Mouse (Mus musculus) heart, embryonic 12.5 days (tissue): ENCODE results near the gene Rac2. TPM values are rescaled to one million over a fixed set of nuclear protein-coding genes. Genes with fewer than 3 reads are reported as not detected.

Experiments
- ATAC-seq: fragments of 200-750 bp; cut with Nextera tagmentation; 2 replicates; pipeline ENCODE4 v1.8.0; 2017; ENCODE audit warnings: moderate TSS enrichment, moderate library complexity; ENCODE audit not compliant: insufficient number of reproducible peaks, low FRiP score
- H3K27ac ChIP-seq: fragments of 300-500 bp; sonication (generic); 2 replicates; pipeline ENCODE4 v1.5.1; 2016; ENCODE audit warnings: mild to moderate bottlenecking, moderate library complexity; ENCODE audit not compliant: poor library complexity, severe bottlenecking
- H3K27me3 ChIP-seq: fragments of 300-500 bp; sonication (generic); replicated peaks from 2 replicates; pipeline ENCODE4 v1.6.1; 2016; ENCODE audit warnings: mild to moderate bottlenecking, moderate library complexity
- H3K36me3 ChIP-seq: fragments of 300-500 bp; sonication (generic); 2 replicates; pipeline ENCODE4 v1.6.1; 2016; ENCODE audit warnings: mild to moderate bottlenecking, moderate library complexity
- H3K4me1 ChIP-seq: fragments of 300-500 bp; sonication (generic); replicated peaks from 2 replicates; pipeline ENCODE4 v1.6.1; 2016; ENCODE audit warnings: mild to moderate bottlenecking
- H3K4me2 ChIP-seq: fragments of 300-500 bp; sonication (generic); 2 replicates; pipeline ENCODE4 v1.6.1; 2016; ENCODE audit warnings: mild to moderate bottlenecking, moderate library complexity
- H3K4me3 ChIP-seq: fragments of 300-500 bp; sonication (generic); 2 replicates; pipeline ENCODE4 v1.5.1; 2016; ENCODE audit warnings: mild to moderate bottlenecking
- H3K9ac ChIP-seq: fragments of 300-500 bp; sonication (generic); 2 replicates; pipeline ENCODE4 v1.6.1; 2016; ENCODE audit warnings: mild to moderate bottlenecking, moderate library complexity
- H3K9me3 ChIP-seq: fragments of 300-500 bp; sonication (generic); replicated peaks from 2 replicates; pipeline ENCODE4 v1.6.1; 2016; ENCODE audit warnings: mild to moderate bottlenecking, moderate library complexity
- WGBS: fragments of 180-500 bp; shearing (Covaris S2); methylation state at CpG from one replicate; pipeline ENCODE4 v1.1.7; 2016; 5-methylcytosine and 5-hydroxymethylcytosine counted together
- polyA plus RNA-seq: library from polyadenylated mRNA; unstranded; fragments of >200 nt; fragmentation: Nextera tagmentation; extraction: Ambion mirVana; gene quantifications from 2 replicates; pipeline ENCODE4 v1.2.1, GENCODE M21; 2016

Gene Rac2
- polyA plus RNA-seq, 1 experiment from 2014 or later, result 6.9 TPM

DNA sequence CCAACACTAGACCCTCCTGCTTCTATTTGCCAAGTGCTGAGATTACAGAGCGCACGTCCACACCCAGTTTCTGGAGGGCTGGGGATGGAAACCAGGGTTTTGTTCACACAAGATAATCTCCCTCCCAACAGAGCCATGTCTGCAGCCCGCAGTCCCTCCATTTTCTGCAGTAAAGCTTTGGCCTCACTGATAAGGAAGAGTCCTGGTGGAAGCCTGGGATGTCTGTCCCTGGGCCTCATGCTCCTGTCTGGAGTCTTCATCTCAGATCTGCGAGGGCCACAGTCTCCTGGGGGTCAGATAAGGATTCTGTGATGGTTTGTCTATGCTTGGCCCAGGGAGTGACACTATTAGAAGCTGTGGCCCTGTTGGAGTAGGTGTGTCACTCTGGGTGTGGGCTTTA lies 15.5 kb upstream of the Rac2 start:
- 50% methylated on average over 4 of the region's 4 CpGs for WGBS

DNA sequence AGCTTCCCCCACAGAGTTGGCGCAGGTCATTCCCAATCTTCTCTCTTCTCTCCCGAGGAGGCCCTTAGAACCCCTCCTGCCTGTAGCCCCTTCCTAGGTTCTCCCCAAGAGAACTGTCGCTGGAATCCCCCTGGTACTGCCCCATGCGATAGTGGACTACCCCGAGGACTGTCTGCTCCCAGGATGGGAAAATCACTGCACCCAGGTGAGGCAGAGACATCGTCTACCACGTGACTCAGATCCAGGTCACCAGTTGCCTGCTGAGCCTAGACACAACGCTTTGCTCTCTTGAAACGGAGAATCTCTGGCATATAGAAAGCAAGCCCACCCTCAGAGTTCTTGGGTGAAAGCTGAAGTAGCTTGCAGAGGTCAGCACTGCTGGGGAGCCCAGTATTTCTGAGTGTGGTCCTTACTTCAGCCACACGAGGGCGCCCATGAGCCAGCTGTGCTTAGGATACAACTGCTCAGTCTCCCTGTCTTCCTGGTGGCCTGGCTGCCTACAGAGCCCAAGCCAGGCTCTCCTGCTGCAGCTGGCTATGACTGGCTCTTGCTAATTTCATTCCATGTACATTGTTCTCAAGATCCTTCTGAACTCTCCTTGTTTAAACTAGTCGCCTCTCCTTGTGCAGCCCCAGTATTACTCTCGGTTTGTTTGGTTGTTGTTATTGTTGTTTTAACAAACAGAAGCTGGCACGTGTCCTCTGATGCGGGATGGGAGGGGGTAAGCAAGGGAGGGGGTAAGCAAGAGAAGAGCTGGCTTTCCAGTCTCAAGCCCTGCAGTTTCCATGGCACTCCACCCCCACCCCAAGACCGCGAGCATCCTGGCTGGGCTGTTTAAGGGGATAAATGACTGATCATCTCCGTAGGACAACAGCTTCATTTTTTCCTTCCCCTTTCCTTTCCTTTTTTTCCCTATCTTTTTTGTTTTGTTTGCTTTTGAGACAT lies 14.7 kb upstream of the Rac2 start:
- Histone ChIP-seq H3K4me3 (no peak overlapping the region), H3K9ac (0 out of 2 replicates have a peak overlapping the region, but pooled peaks have one; percentile 11), H3K27me3 (peaks cover 16% of the 10 kb centered on the region; the same call in 1 of the 2 replicates), H3K4me2 (no peak overlapping the region), H3K9me3 (peaks cover 5% of the 10 kb centered on the region; the same call in 1 of the 2 replicates), H3K36me3 (no peaks in the 10 kb centered on the region), H3K27ac (no peak overlapping the region), H3K4me1 (no peaks in the 10 kb centered on the region)
- WGBS, result 55% methylated on average over 18 of the region's 18 CpGs
- ATAC-seq, result peak; percentile 47

More for the DNA sequence above, 15.5 kb upstream of the Rac2 start:
- H3K9me3 ChIP-seq, result peaks cover 5% of the 10 kb centered on the region; the same call in 1 of the 2 replicates
- no peak overlapping the region for H3K27ac ChIP-seq
- H3K4me2 ChIP-seq, result no peak overlapping the region
- H3K4me1 ChIP-seq, result no peaks in the 10 kb centered on the region
- no peak for ATAC-seq
- H3K36me3 ChIP-seq, result no peaks in the 10 kb centered on the region
- peaks cover 14% of the 10 kb centered on the region; the same call in 1 of the 2 replicates for H3K27me3 ChIP-seq
- H3K9ac ChIP-seq, result no peak overlapping the region
- H3K4me3 ChIP-seq, result no peak overlapping the region

DNA sequence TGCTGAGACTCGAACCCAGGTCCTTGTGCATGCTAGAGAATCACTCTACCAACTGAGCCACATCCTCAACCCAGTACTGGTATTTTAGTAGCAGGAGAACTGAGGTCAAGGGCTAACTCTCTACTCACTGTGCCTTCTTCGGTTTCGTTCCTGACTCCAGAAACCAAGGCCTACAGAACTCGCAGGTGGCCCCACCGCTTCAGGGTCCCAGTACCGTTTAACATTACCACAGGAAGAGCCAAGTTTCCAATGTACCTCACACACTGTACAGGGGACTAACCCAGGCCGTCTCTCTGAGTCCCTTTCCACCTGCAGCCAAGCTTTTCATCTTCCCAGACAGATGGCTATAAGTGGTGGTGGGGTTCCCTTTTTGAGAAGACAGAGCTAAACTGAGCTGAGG lies 12.8 kb upstream of the Rac2 start:
- Histone ChIP-seq H3K36me3 (no peaks in the 10 kb centered on the region), H3K4me3 (no peak overlapping the region), H3K27ac (no peak overlapping the region), H3K4me2 (no peak overlapping the region), H3K9me3 (peaks cover 5% of the 10 kb centered on the region; the same call in 1 of the 2 replicates), H3K4me1 (peaks cover 11% of the 10 kb centered on the region), H3K27me3 (peaks cover 13% of the 10 kb centered on the region; the same call in 1 of the 2 replicates), H3K9ac (no peak overlapping the region)
- ATAC-seq, result no peak
- WGBS, result 83% methylated on average over 7 of the region's 7 CpGs

DNA sequence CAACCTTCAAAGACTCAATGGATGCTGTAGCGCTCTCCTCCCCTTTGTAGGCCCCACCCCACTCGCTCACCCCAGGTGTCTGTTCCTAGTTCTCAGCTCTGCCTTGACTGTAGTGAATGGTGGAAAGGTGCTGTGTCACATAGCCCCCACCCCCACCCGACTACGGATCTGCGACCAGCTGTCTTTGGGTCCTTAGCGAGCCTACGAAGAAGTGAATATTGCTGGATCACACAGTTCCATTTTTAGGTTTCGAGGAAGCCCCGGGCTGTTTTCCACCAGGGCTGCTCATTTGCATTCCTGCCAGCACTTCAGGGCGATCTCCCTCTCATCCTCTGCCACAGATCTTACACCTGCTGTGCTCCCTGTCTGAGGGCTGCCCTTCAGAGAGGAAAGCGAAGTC lies 10.8 kb upstream of the Rac2 start:
- no peak for ATAC-seq
- H3K9ac ChIP-seq, result no peak overlapping the region
- peaks cover 13% of the 10 kb centered on the region; the same call in 1 of the 2 replicates for H3K27me3 ChIP-seq
- H3K4me2 ChIP-seq, result no peak overlapping the region
- peaks cover 5% of the 10 kb centered on the region; the same call in 1 of the 2 replicates for H3K9me3 ChIP-seq
- H3K4me1 ChIP-seq, result peaks cover 22% of the 10 kb centered on the region
- 23% methylated on average over 11 of the region's 11 CpGs for WGBS
- H3K4me3 ChIP-seq, result no peak overlapping the region
- H3K27ac ChIP-seq, result no peak overlapping the region
- H3K36me3 ChIP-seq, result no peaks in the 10 kb centered on the region

DNA sequence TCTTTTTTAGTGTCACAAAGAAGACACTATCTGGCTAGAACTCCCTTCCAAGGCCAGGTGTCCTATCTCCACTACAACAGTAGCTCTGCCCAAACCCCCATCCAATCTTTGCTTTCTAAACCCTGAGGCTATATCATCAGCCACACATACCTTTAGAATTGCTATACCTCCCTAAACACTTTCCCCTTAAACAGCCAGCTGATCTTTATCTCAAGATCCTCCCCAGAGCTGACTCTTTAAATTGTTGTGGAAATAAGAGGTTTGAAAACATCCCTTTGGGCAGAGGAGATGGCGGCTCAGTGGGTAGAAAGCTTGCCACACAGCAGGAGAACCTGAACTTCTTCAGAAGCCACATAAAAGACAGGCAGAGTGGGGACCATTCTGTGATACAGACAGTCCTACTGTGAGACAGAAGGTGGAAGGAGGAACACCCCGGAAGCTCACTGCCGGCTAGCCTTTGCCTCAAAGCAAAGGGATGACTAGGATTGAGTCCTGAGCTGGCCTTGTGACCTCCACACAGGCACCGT lies 3.8 kb upstream of the Rac2 start:
- H3K9ac ChIP-seq, result no peak overlapping the region
- ATAC-seq, result no peak
- 78% methylated on average over 4 of the region's 4 CpGs for WGBS

DNA sequence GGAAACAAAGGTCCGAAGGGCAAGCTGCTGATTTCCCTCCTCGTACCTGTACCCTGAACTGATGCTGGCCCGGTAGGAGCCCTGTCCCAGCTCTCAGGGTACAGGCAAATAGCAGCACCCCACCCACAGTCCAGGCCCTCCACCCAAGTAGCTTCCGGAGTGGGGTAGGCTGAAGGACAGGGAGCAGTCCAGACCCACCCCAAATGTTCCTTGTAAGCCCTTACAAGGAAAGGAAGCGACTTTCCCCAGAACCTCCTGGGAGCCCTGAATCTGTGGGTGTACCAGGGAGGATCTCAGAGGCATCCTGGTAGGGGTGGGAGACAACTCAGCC lies 348 bp downstream of the Rac2 start:
- Histone ChIP-seq H3K27me3 (no peaks in the 10 kb centered on the region), H3K9ac (peak overlapping the region; percentile 32; the same call in 1 of the 2 replicates), H3K36me3 (no peaks in the 10 kb centered on the region), H3K4me1 (peaks cover 20% of the 10 kb centered on the region), H3K9me3 (peaks cover 3% of the 10 kb centered on the region; the same call in 1 of the 2 replicates), H3K27ac (0 out of 2 replicates have a peak overlapping the region, but pooled peaks have one; percentile 46), H3K4me3 (no peak overlapping the region), H3K4me2 (no peak overlapping the region; the same call in 1 of the 2 replicates)
- 0 out of 2 replicates have a peak, but pooled peaks have one; percentile 31 for ATAC-seq
- 79% methylated on average over 5 of the region's 5 CpGs for WGBS

More for the DNA sequence above, 3.8 kb upstream of the Rac2 start:
- peaks cover 3% of the 10 kb centered on the region; the same call in 1 of the 2 replicates for H3K9me3 ChIP-seq
- H3K36me3 ChIP-seq, result no peaks in the 10 kb centered on the region
- H3K4me2 ChIP-seq, result no peak overlapping the region
- peaks cover 37% of the 10 kb centered on the region for H3K4me1 ChIP-seq
- no peak overlapping the region for H3K27ac ChIP-seq
- no peak overlapping the region for H3K4me3 ChIP-seq
- H3K27me3 ChIP-seq, result no peaks in the 10 kb centered on the region

DNA sequence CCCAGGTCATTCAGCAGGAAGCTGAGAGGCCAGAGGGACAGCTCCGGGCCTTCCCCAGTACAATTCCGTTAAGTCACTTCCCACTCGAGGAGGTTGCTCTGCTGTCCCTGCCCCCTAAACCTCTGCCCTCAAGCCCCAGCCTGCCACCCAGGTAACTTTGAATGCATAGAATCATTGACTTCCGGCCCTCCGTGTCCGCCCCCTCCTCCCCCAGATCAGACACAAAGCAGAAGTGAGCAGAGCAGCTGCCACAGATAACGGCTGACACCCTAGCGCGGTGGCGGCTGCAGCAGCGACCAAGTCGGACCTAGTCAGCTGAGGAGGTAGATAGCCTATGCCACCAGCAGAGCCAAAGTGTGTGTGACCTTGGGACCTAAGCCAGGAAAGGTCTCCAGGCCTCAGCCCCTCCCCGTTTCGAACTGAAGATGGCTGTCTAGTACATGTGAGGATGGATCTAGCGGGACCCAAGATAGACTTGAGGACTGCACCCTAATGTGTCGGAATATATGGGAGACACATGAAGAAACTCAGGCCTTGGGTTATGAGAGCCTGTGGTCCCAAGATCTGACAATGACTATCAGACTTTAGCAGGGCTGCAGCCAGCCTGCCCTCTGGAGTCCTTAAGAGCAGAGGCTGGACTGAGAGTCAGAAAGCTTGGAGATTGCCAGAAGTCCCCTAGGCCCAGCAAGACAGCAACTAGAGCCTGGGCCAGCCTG lies 871 bp downstream of the Rac2 start:
- Histone ChIP-seq H3K4me1 (peaks cover 20% of the 10 kb centered on the region), H3K9ac (peak overlapping the region; percentile 32; the same call in 1 of the 2 replicates), H3K4me2 (peak overlapping the region; percentile 23), H3K36me3 (no peaks in the 10 kb centered on the region), H3K27me3 (no peaks in the 10 kb centered on the region), H3K4me3 (no peak overlapping the region), H3K9me3 (peaks cover 3% of the 10 kb centered on the region; the same call in 1 of the 2 replicates), H3K27ac (peak overlapping the region; percentile 46; the same call in 1 of the 2 replicates)
- ATAC-seq, result peak; percentile 79
- WGBS, result 22% methylated on average over 16 of the region's 16 CpGs

DNA sequence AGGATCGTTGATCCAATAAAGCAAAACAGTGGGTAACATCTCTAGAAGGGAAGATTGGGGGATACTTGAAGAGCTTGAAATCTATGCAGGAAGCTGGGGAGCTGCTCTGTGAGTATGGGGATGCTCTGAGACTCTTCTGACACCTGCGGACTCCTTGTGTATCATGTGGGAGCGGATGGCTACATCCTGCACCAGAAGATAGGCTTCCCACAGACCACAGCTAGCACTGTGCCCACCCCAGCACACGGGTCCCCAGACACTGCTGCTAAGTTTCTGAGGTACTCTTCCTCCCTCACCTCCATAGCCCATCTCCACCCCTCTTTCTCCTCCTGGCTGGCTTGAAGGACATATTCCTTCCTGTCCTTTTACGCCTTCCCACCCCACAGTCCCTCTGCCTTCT lies 2.4 kb downstream of the Rac2 start:
- H3K4me1 ChIP-seq, result peaks cover 20% of the 10 kb centered on the region
- H3K27ac ChIP-seq, result no peak overlapping the region
- peaks cover 3% of the 10 kb centered on the region; the same call in 1 of the 2 replicates for H3K9me3 ChIP-seq
- H3K4me2 ChIP-seq, result no peak overlapping the region
- H3K4me3 ChIP-seq, result no peak overlapping the region
- no peak for ATAC-seq
- H3K9ac ChIP-seq, result no peak overlapping the region
- no peaks in the 10 kb centered on the region for H3K36me3 ChIP-seq
- WGBS, result 91% methylated on average over 5 of the region's 5 CpGs
- H3K27me3 ChIP-seq, result no peaks in the 10 kb centered on the region

DNA sequence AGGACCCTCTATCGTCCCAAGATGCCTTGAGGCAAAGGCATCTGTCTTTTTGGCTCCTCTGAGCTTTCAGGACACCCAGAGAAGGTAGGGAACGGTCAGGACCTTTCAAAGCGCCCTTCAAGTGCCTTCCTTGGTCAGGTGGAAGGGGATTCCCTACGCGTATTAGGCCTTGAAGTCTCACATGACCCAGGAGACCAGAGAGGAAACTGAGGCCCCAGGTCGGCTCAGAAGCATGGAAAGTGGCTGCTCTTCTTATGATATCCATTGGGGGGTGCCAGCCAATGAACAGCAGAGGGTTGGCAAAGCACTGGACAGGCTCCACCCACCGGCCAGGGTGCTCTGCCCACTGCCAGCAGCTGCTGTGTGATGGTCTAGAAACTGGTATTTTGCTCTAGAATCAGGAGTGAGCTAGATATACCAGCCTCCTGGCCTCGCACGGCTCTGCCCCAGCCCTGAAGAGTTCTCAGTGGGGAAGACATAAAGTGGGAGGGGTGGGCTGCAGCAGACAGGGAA lies 4.9 kb downstream of the Rac2 start:
- ATAC-seq, result no peak
- no peaks in the 10 kb centered on the region for H3K36me3 ChIP-seq
- WGBS, result 66% methylated on average over 9 of the region's 9 CpGs
- no peak overlapping the region for H3K27ac ChIP-seq
- no peaks in the 10 kb centered on the region for H3K27me3 ChIP-seq
- H3K9me3 ChIP-seq, result no peaks in the 10 kb centered on the region
- peaks cover 21% of the 10 kb centered on the region for H3K4me1 ChIP-seq
- no peak overlapping the region for H3K9ac ChIP-seq
- no peak overlapping the region for H3K4me3 ChIP-seq
- no peak overlapping the region for H3K4me2 ChIP-seq

DNA sequence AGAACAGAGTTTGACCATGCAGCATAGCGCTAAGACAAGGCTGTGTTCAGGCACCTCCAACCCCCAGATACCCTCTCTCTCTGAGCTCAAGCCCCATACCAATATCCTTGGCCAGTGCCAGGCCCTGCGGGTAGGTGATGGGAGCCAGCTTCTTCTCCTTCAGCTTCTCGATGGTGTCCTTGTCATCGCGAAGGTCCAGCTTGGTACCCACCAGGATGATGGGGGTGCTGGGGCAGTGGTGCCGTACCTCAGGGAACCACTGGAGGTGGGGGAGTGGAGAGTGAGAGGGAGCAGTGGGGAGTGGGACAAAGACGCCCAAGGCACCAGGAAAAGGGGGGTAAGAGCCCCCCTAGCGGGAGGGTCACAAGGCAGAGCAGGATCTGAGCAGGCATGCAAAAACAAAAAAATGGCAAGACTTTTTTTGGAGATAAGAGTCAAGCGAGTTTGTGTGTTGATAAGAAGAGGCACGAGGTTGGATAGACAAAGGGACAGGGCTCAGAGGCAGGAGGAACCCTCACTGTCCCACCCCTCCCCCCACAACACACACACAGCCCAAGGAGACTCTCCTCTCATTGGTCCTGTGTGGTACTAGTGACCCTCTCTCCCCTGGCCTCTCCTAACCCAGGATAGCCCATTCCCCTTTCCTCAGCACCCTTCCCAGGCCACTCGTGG lies 7.7 kb downstream of the Rac2 start:
- H3K27ac ChIP-seq, result no peak overlapping the region
- 63% methylated on average over 11 of the region's 11 CpGs for WGBS
- H3K4me2 ChIP-seq, result no peak overlapping the region
- no peaks in the 10 kb centered on the region for H3K27me3 ChIP-seq
- no peak overlapping the region for H3K9ac ChIP-seq
- ATAC-seq, result no peak
- no peak overlapping the region for H3K4me3 ChIP-seq
- H3K9me3 ChIP-seq, result no peaks in the 10 kb centered on the region
- H3K4me1 ChIP-seq, result peaks cover 5% of the 10 kb centered on the region; the same call in 1 of the 2 replicates
- H3K36me3 ChIP-seq, result no peaks in the 10 kb centered on the region
